Mouse (Mus musculus) left cerebral cortex, adult 8-10 months (tissue): Measurements from ENCODE around the gene Pxt1. TPM values are rescaled to one million over a fixed set of nuclear protein-coding genes. Genes with fewer than 3 reads are reported as not detected.
A peak's percentile ranks its signal among the peaks of the same experiment; 100 is the strongest.

Source experiments
- DNase-seq, 2 experiments: peaks; one replicate each; pipeline ENCODE4 v3.0.0; 2022; ENCODE audit warnings: low spot score in 2 of 2
- total RNA-seq, 4 experiments: library from RNA; stranded (reverse); gene quantifications; 2 replicates each; pipeline ENCODE4 v1.2.4; 2022

Pxt1 gene
- total RNA-seq, 4 experiments from 2014 or later, result not detected

DNA sequence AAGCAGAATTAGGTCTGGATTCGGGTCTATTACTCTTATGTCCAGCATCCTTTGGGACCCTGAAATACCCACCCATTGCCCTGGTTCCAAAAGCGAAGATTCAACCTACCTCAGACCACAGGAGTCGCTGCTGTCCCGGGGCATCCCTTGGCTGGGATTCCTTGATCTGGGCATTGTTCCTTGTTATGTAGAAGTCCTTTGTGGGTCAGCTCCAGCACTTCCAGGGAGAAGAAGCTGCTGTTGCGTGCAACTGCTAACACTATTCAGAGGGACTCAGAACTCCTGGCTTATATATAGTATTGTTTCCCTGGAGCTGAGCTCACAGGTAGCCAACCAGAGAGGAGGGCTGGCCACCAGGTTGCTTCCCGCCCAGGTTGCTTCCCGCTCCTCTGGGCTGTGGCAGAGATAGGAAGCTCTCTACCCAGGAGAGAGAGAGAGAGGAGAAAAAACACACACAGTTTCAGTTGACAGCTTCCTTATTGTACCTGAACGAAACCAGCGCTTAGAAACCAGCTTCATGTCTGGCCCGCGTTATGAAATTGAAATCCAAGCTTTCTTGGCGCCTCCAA lies 28.5 kb downstream of the Pxt1 start, which contains the start of gene 4930539E08Rik:
Gene 4930539E08Rik, minus strand, starts transcription at position 265 of the 569 bp plus-strand sequence.
- no peak for DNase-seq

DNA sequence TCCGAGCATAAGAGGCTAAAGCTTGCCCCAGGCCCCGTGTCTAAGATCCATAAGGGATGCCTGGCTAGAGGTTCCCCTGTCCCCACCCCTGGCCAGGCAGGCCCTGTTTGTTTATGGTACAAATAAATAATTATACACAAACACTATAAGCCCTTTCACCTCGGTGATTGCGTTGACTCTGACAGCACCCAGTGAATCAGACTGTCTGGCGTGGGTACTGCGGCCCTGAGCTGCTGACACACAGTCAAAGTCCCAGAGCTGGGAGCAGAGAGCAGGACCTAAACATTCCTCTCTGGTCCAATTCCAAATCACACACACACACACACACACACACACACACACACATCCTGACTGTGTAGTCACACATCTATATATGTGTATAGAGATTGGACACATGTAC lies 29.7 kb downstream of the Pxt1 start:
- no peak for DNase-seq

DNA sequence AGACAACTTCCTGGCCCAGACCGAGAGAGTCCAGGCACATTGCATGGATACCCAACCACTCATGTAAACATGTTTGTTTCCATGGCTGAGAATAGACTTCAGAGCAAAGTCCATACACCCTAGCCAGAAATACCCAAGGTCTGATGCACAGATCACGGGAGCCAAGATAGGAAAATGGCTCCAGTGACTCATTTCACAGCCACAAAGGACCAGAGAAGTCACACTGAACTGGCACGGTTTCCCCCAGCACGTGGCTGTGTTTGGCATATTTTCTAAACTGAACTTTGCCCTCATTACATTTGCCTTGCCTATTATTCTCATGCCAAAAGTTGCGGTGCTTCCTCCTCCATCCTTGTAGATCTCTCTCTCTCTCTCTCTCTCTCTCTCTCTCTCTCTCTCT lies 30.4 kb downstream of the Pxt1 start:
- DNase-seq, result no peak

DNA sequence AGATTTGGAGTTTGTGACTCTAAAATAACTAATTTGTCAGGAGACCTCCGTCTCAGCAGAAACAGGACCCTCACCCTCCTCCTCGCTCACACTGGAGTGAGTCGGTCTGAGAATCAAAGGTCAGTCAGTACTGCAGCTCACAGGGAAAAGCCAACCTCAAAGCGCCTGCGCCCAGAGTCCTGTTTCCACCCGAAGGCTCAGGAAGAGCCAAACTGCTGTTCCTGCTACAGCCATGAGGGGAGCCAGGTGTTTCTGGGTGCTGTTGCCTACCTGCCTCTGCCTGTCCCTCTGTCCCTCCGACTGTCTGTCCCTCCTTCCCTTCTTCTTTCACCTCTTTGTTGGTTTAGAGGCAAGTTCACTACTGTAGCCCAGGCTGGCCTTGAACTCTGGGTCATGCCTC lies 33.5 kb downstream of the Pxt1 start:
- no peak for DNase-seq

DNA sequence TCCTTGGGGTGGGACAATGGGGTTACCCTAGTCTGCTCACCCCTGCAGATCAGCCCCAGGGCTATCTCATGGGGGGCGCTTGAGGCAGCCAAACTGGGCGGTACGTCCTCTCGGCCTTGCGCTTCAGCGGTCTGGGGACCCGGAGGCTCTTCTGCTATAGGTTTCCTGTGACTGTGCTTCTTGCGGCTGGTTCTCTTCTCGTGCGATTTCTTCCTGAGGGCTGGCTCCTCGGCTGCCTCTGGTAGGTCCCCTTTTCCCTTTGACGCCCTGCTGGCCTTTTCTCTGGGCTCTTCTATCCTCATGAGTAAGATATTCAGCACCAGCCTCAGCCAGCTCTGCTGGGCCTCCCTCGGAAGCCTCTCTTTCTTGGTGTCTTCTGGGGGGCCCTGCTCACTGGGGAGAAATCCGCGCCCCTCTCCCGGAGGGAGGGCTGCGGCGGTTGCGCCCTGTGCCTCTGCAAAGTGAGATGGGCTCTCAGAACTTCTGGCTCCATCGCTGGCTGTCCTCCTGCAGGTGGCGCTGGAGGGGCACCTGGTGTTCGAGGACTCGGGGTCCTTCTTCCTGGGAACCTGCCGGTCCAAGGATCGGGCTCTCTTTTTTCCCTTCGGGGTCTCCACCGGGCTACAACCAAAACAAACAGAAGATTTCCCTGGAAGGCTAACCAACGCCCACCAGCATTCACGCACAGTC lies 34.2 kb downstream of the Pxt1 start:
- no peak for DNase-seq

DNA sequence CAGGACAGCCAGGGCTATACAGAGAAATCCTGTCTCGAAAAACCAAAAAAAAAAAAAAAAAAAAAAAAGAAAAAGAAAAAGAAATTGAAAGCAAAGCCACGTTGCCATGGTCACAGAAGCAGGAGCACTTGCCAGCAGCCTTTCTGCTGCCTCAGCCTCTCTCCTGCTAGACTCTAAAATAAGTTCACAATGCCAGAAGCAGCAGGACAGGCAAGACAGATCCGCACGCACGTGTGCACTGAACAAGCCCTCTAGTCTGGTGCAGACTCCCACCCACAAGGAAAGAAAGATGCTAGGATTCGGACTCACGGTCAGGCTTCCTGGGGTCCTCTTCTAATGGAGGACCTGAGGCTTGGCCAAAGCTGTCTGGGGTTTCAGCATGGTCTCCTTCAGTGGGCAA lies 35.7 kb downstream of the Pxt1 start:
- DNase-seq, result peak in 1 of 2 experiments; percentile 80

DNA sequence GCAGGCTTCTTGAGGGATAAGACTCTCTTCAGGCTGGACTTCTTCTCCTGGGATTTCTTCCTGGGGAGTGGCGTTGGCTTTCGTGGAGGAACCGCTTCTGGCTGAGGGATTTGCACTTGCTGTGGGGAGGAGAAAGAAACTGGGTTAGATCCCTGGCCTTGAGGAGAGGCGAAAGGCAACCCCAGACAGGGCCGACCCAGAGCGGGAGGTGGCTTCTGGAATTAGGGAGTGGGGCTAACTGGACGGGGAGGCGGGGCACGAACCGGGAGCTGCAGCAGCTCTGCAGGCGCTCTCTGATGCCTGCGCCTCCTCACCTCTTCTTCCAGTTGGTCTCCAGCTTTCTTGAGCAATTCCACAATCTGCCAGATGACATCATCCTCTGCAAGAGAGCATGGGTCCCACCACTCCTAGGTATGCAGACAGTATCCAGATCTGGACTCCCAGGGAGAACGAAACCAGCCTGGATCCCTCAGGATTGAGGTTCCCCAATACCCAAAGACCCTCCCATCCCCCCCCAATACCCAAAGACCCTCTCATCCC lies 38.2 kb downstream of the Pxt1 start:
- DNase-seq, result no peak

DNA sequence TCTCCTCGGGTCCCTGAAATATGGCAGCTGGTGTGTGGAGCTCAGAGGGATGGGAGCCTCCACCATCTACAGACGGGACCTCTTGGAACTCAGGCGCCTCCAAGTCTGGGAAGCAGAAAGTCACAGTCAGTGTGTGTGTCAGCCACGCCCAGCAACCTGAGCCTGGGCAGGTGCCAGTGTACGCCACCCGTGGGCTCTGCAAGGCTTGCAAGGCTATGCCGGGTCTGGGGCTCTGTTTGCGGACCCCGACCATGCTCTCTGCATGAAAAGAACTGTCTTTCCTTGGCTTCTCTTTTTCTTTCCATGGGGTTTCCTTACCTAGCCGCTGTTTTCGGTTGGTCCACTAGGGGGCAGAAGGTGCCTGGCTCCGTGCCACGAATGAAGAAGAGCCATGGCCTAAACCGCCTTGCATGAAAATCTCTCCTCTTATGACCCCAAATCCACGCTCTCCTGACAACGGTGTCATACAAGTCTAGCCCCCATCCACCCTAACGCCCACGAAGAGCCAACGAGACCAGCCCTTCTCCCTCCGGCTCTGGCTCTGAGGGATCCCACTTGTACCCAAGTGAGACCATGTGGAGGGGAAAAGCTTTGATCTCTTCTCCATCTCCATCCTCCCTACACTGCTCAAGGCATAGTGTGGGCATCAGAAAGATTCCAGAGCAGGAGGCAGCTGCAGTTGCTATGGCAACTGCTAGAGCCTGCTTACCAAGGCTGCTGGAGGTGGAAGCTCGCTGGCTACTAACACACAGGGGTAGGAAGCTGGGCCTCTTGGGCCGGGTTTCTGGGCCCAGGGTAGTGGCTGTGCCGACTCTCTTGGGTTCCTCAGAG lies 38.9 kb downstream of the Pxt1 start:
- peak; percentile 70 to 82 for DNase-seq

DNA sequence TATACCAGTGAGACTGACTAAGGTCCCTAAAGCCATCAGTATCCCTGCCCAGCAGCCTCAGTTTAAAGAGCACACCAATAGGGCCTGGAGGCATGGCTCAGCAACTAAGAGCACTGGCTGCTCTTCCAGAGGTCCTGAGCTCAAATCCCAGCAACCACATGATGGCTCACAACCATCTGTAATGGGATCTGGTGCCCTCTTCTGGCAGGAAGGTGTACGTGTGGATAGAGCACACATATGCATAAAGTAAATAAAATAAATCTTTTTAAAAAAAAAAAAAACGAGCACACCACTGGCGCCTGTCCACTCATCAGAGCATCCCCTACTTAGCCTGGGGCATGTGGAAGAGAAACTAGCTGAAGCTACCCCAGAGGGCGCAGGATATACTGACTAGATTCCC lies 42.1 kb downstream of the Pxt1 start:
- DNase-seq, result no peak

DNA sequence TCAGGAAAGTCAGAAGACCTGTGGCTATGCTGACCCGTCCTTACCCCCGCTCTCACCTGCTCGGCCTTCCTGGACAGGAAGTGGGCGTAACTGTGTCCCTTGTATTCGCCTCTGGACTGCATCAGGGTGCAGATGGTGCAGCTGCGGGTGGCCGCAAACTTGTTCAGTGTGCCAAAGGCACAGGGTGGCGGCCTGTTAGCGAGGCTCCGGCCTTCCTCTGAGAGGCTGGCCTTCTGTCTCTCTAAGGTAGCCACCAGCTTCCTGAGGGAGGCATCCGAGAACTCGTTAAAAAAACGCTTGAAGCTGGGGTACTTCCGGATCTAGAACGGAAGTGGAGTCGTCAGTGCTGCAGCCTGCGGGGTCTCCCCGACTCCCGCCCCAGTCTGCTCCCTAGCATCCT lies 44.2 kb downstream of the Pxt1 start:
- DNase-seq, result no peak

DNA sequence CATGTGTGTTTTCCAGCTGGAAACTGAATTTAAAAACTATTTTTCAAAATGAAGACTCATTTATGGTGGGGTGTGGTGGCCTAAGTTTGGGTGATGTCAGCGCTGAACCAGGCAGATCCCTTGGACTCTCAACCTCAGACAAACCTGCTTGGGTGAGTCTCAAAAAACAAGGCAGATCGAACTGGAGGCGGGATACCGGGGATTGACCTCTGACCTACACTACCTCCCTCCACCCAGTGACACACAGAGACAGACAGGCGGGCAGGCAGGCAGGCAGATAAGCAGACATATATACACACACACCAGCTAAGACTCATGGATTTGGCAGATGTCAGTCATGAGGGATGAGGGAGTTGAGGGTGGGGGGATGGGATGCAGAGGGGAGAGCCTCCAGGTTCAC lies 45.4 kb downstream of the Pxt1 start:
- no peak for DNase-seq

DNA sequence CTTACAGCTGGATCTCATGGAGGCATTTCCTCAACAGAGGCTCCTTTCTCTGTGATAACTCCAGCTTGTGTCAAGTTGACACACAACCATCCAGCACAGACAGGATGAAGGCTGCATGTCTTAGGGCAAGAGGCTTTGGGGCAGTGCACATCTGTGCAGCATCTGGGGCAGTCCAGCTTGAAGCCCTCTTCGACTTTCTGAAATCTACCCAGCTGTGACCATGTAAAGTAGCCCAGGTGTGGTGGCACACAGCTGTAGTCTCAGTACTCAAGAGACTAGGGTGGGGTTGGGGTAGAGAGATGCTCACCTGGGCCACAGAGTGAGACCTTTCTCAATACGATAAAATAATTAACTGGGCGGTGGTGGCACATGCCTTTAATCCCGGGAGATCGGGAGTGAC lies 45.8 kb downstream of the Pxt1 start:
- DNase-seq, result no peak

DNA sequence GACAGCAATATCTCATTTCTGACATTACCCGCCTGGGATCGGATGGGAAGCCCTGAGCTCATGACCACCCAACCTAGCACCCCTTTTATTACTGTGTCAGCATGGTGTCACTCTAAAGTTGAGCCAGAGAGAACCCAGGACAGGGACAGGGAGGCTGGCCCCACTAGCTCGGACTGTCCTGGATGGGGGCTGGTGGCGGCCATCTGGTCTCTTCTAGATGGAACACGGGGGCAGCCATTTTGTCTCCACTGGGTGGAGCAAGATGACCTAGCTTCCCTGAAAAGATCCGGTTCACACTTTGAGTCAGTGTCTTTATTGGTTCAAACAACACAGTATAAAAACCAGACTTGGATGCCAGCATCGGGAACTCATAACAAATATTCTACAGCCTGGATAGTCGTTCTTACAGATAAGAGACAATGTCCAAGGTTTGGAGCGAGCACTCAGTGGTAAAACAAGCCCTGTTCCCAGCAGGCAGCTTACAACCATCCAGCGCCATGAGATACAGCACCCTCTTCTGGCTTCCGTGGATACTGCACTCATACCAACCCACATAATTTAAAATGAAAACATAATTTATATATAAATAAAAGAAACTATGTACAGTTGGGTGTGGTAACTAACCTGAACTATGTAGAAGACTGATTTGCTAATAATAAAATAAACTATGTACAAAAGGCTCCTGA lies 47.4 kb downstream of the Pxt1 start:
- no peak for DNase-seq

DNA sequence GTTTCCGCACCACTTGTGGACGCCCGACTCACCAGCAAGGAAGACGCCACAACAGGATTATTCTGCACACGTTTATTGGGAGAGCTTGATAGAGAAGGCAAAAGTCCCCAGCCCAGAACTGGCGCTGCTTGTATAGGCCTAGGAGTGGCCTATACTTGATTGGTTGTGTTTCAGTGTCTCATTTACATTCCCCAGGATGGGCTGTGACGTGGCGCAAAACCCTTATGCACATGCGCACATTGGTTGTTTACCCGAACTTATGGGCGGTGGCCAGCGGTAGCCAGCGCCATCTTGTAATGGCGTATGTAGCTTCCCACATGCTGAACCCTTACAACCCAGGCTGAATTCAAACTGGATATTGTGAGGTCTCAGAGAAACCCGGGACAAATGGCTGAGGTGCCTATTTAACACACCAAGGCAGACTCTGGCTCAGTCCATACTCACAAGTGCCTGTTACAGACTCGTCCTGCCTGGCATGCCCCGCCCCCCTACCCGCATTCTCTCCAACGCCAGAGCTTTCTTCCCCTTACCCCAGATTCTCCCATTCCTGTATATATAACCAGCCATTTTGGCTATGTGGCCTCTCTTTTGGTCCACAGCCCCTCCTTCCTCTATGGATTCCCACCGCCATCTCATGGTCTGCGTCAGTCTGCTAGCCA lies 48.3 kb downstream of the Pxt1 start:
- no peak for DNase-seq

DNA sequence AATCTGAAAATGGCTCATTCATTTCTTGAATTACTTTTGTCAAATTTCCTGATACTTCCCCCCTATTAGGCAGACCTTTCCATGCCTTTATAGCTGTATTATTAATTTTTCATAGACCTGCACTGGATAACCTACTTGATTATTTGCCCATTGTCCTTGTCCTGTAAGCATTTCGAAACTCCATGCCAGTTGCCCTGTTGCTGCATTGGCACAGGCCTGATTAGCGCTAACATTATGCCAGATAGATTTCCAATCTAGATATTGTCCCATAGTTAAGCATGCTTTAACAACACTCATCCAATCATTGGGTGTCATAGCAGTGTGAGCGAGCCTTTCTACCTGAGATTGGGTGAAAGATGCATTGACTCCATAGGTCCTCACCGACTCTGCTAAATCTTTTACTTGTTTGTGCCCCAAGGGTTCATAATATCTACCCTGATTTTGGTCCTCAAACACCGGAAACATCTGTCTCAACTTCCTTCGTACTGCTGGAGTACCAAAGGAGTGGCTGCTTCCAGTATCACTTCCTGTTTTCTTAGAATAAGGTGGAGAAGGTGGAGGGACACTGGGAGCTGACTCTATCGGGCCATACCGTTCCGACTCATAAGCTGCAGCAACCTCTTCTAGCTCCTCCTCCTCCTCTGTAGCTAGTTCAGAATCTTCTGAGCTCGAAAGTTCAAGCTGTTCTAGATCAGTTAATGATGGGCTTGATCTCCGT lies 49.4 kb downstream of the Pxt1 start:
- DNase-seq, result no peak

DNA sequence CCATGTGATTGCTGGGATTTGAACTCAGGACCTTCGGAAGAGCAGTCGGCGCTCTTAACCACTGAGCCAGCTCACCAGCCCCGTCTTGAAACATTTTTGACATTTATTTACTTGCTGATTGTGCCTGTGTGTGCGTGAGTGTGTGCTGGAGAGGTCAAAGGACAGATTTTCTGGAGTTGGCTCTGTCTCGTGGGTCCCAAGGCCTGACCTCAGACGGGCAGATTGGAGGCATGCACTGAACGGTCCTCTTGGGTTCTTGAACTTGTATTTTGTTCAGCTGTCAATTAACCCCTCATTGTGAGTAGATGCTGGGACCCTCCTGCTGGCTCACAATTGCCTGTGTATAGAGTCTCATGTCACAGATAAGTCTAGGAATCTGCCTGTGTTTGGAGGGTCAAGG lies 57.4 kb downstream of the Pxt1 start:
- DNase-seq, result no peak

DNA sequence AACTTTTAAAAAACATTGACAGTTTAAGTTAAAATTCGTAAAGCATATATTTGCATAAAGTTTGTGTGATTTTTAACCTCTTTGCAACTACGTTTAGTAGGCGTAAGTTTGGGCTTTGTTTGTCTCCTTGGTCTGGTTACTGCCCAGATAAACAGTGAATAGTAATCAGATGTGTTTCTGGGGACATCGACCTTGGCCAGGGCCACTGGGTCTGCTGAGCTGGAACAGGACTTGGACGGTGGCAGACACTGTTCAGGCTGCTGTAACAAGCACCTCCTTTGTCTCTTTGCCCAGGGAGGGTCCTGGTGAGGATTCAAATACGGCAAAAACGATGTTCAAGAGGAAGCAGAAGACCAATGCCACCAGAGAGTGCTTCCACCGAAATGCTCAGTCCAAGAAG lies 58.4 kb downstream of the Pxt1 start:
- no peak for DNase-seq
